Mouse (Mus musculus) urinary bladder, postnatal 14 days (tissue): ENCODE measurements at regions not wholly inside any gene's neighbourhood (a gene's known extent, or its start where the extent isn't known, plus 50 kb on each side); places are given as distances from the start of the nearest gene placed in this dataset.

Experiments
- DNase-seq: peaks from one replicate; pipeline ENCODE4 v3.0.0; 2021; ENCODE audit warnings: low spot score

DNA sequence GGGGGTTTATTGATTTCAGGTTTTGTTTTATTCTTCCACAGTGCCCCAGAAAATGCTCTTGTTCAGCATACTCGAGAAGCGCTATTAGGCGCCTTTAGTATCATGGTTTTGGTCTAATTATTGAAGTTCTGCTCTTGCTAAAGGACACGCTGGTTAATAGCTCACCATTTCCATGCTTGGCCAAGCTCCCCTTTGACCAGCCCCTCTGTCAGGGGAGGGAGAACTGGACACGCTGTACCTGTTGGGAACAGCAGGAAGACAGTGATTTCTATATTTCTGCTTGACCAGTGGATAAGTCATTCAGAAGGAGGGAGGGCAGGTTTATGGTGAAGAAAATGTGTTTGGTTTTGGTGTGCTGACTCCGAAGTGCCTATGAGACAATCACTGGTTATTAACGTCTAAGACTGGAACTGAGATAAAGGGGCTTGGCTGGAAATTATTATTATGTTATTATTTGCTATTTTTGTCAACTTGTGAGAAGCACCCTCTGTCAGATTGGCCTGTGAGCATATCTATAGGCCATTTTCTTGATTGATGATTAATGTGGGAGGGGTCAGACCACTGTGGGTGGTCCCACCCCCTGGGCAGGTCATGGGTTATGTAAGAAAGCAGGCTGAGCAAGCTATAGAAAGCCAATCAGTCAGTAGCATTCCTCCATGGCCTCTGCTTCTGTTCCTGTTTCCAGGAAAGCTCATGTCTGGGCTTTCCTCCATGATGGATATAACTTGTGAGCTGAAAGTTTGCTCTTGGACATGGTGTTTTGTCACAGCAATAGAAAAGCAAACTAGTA is 51.2 kb upstream of the Tanc2 start:
- DNase-seq: no peak

DNA sequence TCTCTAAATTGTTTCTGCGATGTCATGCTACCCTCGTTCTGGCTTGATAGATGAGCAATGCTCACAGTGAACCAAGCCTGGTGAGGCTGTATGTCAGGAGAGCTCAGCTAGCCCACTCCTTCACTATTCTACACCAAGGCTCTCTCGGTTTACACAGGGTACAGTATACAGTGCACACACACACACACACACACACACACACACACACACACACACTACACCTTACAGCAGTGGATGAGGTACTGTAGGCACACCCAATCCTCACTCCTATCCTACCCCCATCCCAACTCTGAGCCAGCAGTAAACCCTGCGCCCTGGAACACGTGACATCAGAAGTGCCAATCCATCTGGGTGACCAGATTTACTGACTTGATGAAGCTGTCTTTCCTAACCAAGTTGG is 57.2 kb upstream of the Tanc2 start:
- DNase-seq: no peak

DNA sequence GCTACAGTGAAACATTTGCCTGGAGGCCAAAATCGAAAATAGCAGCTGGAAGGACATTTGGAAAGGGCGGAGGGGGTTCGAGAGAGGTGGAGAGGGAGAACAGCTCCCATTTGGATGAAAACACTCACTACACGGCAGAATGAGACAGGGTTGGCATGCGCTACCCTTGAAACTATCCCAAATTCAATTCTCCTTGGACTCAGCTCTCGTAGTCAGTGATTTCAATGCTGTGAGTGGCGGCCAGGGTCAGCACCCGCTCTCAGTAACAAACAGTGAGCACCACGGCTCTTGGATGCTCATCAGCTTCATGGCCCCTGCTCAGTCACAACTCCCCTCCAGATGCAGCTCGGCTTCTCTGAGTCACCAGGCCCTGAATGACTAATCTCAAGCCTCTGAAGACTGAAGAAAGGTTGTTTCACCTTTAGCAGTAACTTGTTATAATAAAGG is 59.1 kb upstream of the Tanc2 start:
- peak; percentile 9 for DNase-seq

DNA sequence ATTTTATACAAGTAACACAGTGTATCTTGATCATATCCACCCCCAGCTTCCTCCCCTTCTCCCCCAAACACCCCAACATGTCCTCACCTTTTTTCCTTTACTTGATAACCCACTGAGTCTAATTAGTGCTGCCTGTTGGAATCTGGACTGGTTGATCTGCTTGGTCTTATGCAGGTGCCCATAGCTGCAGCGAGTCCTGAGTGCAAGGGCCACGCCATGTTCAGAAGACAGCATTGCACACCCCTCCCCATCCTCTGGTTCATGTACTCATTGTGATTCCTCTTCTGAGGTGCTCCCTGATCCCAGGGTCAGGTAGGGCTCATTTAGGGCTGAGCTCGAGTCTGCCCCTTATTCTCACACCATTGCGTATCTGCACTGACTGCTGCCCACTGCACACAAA is 63.7 kb upstream of the Tanc2 start:
- DNase-seq: no peak

DNA sequence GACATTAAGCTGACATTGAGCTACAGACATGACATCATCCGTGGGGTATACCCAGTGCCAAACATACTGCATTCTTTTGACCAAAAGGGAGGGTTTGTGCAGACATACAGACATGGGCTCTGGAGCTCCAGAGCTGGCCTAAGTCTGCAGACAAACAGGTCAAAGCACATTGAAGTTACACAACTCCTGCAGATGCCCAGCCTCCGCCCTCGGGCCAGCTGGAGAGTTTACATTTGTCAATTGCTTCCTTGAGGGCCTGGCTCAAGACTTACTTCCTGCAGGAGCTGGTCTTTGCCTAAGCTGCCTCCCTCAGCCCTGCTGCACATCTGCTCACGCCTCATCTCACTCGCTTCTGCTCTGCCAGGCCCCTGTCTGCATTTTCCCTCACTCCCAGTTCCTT is 64.2 kb upstream of the Tanc2 start:
- peak; percentile 77 for DNase-seq

DNA sequence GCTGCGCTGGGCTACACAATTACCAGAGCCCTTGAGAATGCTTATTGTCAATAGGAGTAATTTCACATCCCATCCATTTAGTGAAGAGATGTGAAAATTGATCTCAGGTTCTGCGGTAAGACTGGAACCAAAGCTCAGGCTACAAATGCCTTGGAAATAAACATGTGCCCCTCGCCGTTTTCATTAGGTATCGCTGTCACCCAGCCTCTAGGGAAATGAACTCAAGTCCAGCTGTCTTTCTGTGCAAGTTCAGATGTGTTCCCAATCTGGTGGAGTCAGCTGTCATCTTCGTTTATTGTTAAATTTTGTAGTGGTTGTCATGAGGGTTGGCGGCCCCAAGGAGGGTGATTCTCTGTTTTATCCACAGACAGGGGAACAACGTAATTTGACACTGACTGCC is 65.4 kb upstream of the Tanc2 start:
- DNase-seq: no peak

DNA sequence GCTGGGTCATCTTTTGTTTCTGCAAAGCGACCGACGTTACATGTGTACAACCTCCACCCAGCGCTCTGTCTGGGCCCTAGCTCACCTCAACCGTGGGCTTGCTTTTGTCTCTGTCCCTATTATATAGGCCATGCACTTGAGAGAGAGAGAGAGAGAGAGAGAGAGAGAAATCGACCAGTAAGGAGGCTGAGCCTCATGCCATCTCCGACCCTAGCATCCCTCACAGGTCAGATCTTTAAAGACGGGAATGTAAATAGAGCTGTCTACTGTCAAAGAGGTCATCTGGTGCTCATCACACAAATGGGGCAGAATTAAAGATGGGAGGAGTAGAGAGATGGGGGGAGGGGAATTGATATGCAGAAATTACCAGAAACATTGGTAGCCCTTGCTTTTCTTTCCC is 66.0 kb upstream of the Tanc2 start:
- no peak for DNase-seq

DNA sequence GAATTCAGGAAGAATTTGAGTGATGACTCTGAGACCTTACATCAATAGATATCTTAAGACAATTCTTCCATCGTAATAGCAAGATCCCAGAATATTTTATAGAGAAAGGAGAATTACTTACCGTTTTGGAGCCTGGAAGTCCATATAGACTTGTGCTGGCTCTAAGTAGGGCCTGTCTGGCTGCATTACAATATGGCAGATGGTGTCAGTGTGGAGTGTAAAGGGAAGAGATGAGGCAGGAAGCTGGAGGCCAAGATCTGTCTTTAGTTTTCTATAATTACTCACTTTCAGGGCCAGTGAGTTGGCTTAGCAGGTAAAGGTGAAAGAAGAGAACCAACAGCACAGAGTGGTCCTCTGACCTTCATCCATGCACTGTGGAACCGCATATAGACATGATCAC is 63.9 kb upstream of the March10 start:
- no peak for DNase-seq

DNA sequence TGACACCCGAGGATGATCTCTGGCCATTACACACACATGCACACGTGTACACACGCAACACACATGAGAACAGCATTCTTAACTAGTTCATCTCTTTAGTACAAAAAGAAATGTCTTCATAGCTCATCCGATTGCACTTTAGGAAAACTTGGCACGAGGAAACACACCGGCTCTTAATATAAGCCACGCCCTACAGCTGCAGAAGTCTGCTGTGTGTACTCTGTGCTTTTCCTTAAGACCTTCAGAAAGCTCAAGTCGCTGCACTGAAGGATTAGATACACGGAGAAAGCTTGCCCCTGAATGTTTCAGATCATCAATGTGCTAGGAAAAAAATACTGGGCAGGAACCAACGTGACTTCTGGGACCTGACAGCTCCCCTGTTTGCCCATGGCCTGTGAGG is 56.7 kb upstream of the March10 start:
- no peak for DNase-seq

DNA sequence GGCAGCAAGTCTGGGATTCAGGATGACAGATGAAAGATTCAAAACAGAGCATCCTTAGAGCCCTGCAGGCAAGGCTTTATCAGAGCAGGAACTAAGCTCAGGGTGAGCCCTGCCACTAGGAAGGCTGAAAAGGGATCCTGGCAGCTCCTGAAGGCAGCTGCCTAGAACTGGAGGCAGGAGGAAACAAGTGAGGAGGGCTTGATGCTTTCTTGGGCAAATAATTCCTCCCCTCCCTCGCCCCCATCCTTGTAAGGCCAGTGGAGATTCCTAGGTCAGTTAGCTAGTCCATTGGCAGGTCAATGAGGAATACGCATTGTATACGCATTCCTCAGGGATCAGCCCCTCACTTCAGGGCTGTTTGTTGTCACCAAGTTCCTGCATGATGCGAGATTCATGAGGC is 54.1 kb upstream of the March10 start:
- DNase-seq: no peak

DNA sequence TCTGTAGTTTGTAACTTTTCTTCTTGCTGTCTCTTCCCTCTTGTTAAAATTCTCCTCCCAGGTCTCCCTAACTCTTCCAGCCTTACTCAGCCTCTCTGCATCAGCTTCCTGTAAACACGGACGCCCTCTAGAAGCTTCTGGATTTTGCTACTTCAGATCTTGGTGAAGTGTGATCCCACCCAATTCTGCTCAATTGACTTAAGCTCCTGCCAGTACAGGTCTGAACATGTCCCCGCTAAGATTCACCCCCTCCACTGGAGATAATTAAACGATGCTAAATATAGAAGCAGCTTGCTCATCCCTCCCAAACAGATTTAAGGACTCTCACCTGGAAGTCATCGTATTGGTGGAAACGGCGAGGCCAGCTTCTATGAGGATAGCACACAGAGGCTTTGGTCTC is 53.5 kb upstream of the March10 start:
- DNase-seq: no peak

DNA sequence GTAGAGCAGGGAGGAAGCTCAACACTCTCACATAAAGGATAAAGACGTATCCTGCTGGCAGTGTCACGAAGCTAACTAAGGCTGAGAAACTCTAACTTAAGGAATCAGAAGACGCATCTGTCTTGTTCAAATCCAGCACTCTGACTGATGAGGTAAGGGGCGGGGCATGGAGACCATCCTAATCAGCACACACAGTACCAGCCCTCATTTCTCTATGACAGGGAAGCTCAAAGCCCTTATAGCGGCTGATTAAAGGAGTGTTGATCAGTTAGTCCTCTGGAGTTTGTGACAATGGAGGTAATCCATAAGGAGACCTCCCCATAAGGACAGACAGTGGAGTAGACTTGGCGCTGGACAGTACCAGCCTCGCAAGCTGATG is 52.1 kb upstream of the March10 start:
- DNase-seq: no peak

DNA sequence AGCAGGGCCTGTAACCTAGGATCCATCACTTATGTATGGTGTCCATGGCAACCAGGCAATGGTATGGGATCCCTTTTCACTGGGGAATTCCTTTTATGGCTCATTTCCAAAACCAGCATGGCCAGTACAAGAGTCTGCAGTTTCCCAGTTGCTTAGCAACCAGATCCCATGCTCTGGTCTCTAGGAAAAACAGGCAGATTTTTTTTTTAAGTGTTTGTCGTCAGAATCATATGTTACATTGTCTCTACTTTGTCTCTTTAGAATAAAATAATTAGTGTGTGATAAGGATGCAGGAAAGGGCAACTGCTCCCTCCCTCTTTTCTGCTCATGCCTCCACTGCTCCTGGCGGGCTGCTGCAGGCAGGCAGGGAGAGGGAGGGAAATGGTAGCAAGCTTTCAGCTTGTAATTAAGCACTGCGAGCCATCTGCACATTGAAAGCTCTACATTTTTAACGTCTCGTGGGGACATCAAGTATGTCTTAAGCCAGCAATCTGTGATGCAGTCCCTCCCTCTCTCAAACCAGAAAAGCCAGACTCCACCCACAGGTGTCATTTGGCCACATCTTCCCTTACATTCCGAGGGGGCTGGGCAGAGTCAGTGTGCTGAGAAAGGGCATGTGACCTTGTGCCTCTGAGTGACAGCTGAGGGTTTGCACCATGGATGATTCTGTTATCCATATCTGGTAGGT is 51.6 kb upstream of the March10 start:
- DNase-seq: no peak

DNA sequence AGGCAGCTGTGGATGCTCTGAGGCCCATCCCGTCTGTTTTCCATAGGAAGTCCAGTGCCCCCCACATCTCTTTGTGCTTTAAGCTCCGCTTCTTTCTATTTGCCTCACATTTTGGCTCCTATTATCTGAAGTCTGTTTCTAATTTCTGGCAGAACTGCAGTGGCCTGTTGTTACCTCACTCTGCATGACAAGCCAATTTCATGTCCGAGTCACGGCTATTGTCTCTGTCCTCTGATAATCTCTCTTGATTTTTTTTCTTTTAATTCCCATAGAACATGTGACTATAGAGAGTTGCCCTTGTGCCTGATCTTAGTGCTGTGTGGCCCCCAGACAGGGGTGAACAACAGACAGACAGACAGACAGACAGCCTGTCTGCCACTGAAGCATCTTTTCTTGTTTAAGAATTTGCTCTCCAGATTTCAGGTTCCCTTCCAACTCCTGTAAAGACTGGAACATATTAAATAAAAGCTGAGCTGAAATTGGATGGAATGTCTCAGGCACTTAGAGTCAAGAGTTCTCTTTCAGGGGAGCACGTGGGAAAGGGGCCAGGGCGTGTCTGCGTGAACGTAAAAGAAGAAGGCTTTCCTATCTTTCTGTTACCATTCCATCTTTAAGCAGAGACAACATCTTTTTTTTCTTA is 50.9 kb upstream of the March10 start:
- no peak for DNase-seq
